Mouse (Mus musculus) liver, embryonic 16.5 days (tissue): ENCODE data around the gene Fbxo46. TPM values are rescaled to one million over a fixed set of nuclear protein-coding genes. Genes with fewer than 3 reads are reported as not detected.

Experiments
- ATAC-seq: fragments of 200-750 bp; cut with Nextera tagmentation; 2 replicates; pipeline ENCODE4 v1.8.0; 2017; ENCODE audit warnings: low read depth, mild to moderate bottlenecking, moderate number of reproducible peaks, moderate library complexity
- H3K27ac ChIP-seq: fragments of 300-500 bp; sonication (generic); 2 replicates; pipeline ENCODE4 v1.5.1; 2014; ENCODE audit warnings: mild to moderate bottlenecking, low read length
- H3K27me3 ChIP-seq: fragments of 300-500 bp; sonication (generic); 2 replicates; pipeline ENCODE4 v1.6.1; 2014; ENCODE audit warnings: low read depth, low read length, mixed read lengths; ENCODE audit not compliant: control insufficient read depth, insufficient read depth
- H3K36me3 ChIP-seq: fragments of 300-500 bp; sonication (generic); 2 replicates; pipeline ENCODE4 v1.6.1; 2014; ENCODE audit warnings: mild to moderate bottlenecking; ENCODE audit not compliant: control insufficient read depth, insufficient read depth
- H3K4me1 ChIP-seq: fragments of 300-500 bp; sonication (generic); 2 replicates; pipeline ENCODE4 v1.6.1; 2014; ENCODE audit warnings: low read depth, low read length, mixed read lengths; ENCODE audit not compliant: control insufficient read depth
- H3K4me2 ChIP-seq: fragments of 300-500 bp; sonication (generic); 2 replicates; pipeline ENCODE4 v1.6.1; 2014; ENCODE audit warnings: low read depth, low read length, mixed read lengths
- H3K4me3 ChIP-seq: fragments of 300-500 bp; sonication (generic); 2 replicates; pipeline ENCODE4 v1.5.1; 2014; ENCODE audit warnings: low read depth, mild to moderate bottlenecking, low read length
- H3K9ac ChIP-seq: fragments of 300-500 bp; sonication (generic); 2 replicates; pipeline ENCODE4 v1.6.1; 2014; ENCODE audit warnings: low read depth, low read length
- H3K9me3 ChIP-seq: fragments of 300-500 bp; sonication (generic); replicated peaks from 2 replicates; pipeline ENCODE4 v1.6.1; 2016; ENCODE audit warnings: low read length; ENCODE audit not compliant: control insufficient read depth
- WGBS: fragments of 180-500 bp; shearing (Covaris S2); extraction: QIAGEN DNeasy Blood & Tissue Kit; methylation state at CpG from one replicate; pipeline ENCODE4 v1.1.7; 2014; ENCODE audit not compliant: insufficient replicate concordance; 5-methylcytosine and 5-hydroxymethylcytosine counted together
- microRNA counts: library from miRNA; unstranded; fragments of <30 nt; microRNA quantifications from one replicate; lab custom pipeline; 2016
- microRNA-seq: library from miRNA; unstranded; fragments of <30 nt; microRNA quantifications from one replicate; pipeline ENCODE4, GENCODE M21; 2016
- polyA plus RNA-seq: library from polyadenylated mRNA; unstranded; fragments of >200 nt; fragmentation: Nextera tagmentation; extraction: Ambion mirVana; gene quantifications from 2 replicates; pipeline ENCODE4 v1.2.1, GENCODE M21; 2015

The Fbxo46 gene
- polyA plus RNA-seq, 1 experiment from 2014 or later: 4.7 TPM

- no peak for ATAC-seq
- H3K4me3 ChIP-seq: no peak overlapping the region
- WGBS: 65% methylated on average over 2 of the region's 2 CpGs
- H3K9me3 ChIP-seq: no peaks in the 10 kb centered on the region
- H3K4me2 ChIP-seq: no peak overlapping the region
- H3K27me3 ChIP-seq: peaks cover 14% of the 10 kb centered on the region
- no peaks in the 10 kb centered on the region for H3K36me3 ChIP-seq
- no peak overlapping the region for H3K9ac ChIP-seq
- peaks cover 24% of the 10 kb centered on the region for H3K4me1 ChIP-seq
- H3K27ac ChIP-seq: no peak overlapping the region
Observed at GRCm38 (mm10) chr7:19184250-19184649, 64.6 kb downstream of the Fbxo46 start.

- Histone ChIP-seq H3K9me3 (no peaks in the 10 kb centered on the region), H3K27me3 (peaks cover 9% of the 10 kb centered on the region), H3K36me3 (no peaks in the 10 kb centered on the region), H3K4me1 (peaks cover 19% of the 10 kb centered on the region), H3K4me3 (no peak overlapping the region), H3K9ac (no peak overlapping the region), H3K27ac (no peak overlapping the region), H3K4me2 (no peak overlapping the region)
- WGBS: 80% methylated on average over 6 of the region's 6 CpGs
- ATAC-seq: no peak
Observed at GRCm38 (mm10) chr7:19184758-19185157, 65.1 kb downstream of the Fbxo46 start.

MicroRNA genes within 50 kb of the gene (microRNA counts, 519-probe panel; counts per million panel counts)
- microRNA mmu-miR-330 (lab: Ali Mortazavi, UCI): 2,045 counts per million, percentile 29 among the panel's probes with 10 or more counts

Small RNA genes lying within 50 kb of the gene (microRNA-seq; reads per million reads assigned to microRNA genes)
- not detected for gene Mir3100
- 179 reads per million, percentile 58 among the genes with 10 or more reads in this experiment for gene Mir330

Other genes starting within 250 kb of the Fbxo46 start
- 76.1 and 87.5 TPM in 2 replicates for gene Pglyrp1, start 248.5 kb upstream of the Fbxo46 start, polyA plus RNA-seq
- 7.9 and 8.4 TPM in 2 replicates for gene Ccdc61, start 209.4 kb upstream of the Fbxo46 start, polyA plus RNA-seq
- 0.06 and 0.09 TPM in 2 replicates for gene Nova2, start 194.0 kb upstream of the Fbxo46 start, polyA plus RNA-seq
- gene Nanos2, start 132.5 kb upstream of the Fbxo46 start, polyA plus RNA-seq: not detected in 2 replicates
- 0.12 and 0.48 TPM in 2 replicates for gene Mypop, start 128.6 kb upstream of the Fbxo46 start, polyA plus RNA-seq
- 6.4 and 6.6 TPM in 2 replicates for gene Irf2bp1, start 115.8 kb upstream of the Fbxo46 start, polyA plus RNA-seq
- 60.8 and 63.7 TPM in 2 replicates for gene Foxa3, start 96.3 kb upstream of the Fbxo46 start, polyA plus RNA-seq
- gene Sympk, start 95.5 kb upstream of the Fbxo46 start, polyA plus RNA-seq: 13.8 TPM in 2 replicates
- not detected in 2 replicates for gene Rsph6a, start 65.2 kb upstream of the Fbxo46 start, polyA plus RNA-seq
- 2.4 and 3.5 TPM in 2 replicates for gene Dmwd, start 43.6 kb upstream of the Fbxo46 start, polyA plus RNA-seq
- 12.2 and 17.1 TPM in 2 replicates for gene Dmpk, start 36.0 kb upstream of the Fbxo46 start, polyA plus RNA-seq
- 0.77 and 0.93 TPM in 2 replicates for gene Six5, start 25.3 kb upstream of the Fbxo46 start, polyA plus RNA-seq
- gene Gm4969, start 1.5 kb upstream of the Fbxo46 start, polyA plus RNA-seq: 0.11 and 0.12 TPM in 2 replicates
- 3.9 and 4.0 TPM in 2 replicates for gene Qpctl, start 29.4 kb downstream of the Fbxo46 start, polyA plus RNA-seq
- gene Snrpd2, start 29.9 kb downstream of the Fbxo46 start, polyA plus RNA-seq: 47.9 and 54.4 TPM in 2 replicates
- 0.99 and 2.1 TPM in 2 replicates for gene Gipr, start 46.3 kb downstream of the Fbxo46 start, polyA plus RNA-seq
- 4.0 and 5.0 TPM in 2 replicates for gene Eml2, start 56.6 kb downstream of the Fbxo46 start, polyA plus RNA-seq
- gene Gpr4, start 92.7 kb downstream of the Fbxo46 start, polyA plus RNA-seq: 0.49 and 0.60 TPM in 2 replicates
- 13.2 and 14.3 TPM in 2 replicates for gene Opa3, start 108.5 kb downstream of the Fbxo46 start, polyA plus RNA-seq
- gene Vasp, start 152.0 kb downstream of the Fbxo46 start, polyA plus RNA-seq: 32.8 and 33.0 TPM in 2 replicates
- gene Ppm1n, start 160.2 kb downstream of the Fbxo46 start, polyA plus RNA-seq: 0.11 TPM in 1 of 2 replicates, not detected in the other
- 2.9 and 4.1 TPM in 2 replicates for gene Rtn2, start 162.8 kb downstream of the Fbxo46 start, polyA plus RNA-seq
- not detected in 2 replicates for gene Fosb, start 190.2 kb downstream of the Fbxo46 start, polyA plus RNA-seq
- 11.4 and 14.5 TPM in 2 replicates for gene Ercc1, start 224.9 kb downstream of the Fbxo46 start, polyA plus RNA-seq
- gene Cd3eap, start 239.6 kb downstream of the Fbxo46 start, polyA plus RNA-seq: 6.8 TPM in 2 replicates
- gene Ppp1r13l, start 239.9 kb downstream of the Fbxo46 start, polyA plus RNA-seq: 0.57 and 0.85 TPM in 2 replicates